Mouse (Mus musculus) olfactory bulb, adult 2 months (tissue): ENCODE data around the gene Stra6.

Experiments
- CTCF ChIP-seq: fragments of 200-500 bp; IDR thresholded peaks from 2 replicates; pipeline ENCODE4 v1.5.1; 2012; ENCODE audit warnings: low read depth, mild to moderate bottlenecking, low read length, moderate library complexity; ENCODE audit not compliant: insufficient read depth
- POLR2A ChIP-seq: fragments of 200-500 bp; IDR thresholded peaks from 2 replicates; pipeline ENCODE4 v1.6.1; 2012; ENCODE audit warnings: mild to moderate bottlenecking, low read depth, low read length, moderate library complexity; ENCODE audit not compliant: insufficient read depth

DNA sequence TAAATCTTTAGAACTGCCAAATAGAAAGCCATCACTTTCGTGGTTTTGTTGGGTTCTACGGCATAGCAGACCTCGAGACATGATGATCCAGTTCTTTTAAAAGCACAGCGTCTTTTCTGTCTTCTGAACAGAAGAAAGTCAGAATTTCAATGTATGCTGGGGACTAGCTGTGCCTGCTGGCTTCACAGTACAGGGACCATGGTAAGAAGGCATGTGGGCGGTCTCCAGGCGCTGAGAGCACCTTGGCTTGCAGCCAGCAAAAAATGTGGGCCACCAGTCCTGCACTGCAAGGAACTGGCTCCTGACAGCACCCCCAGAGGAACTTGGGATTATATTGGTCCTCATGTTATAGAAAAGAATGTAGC is 3.1 kb downstream of the Stra6 start:
- TF ChIP-seq POLR2A: no peak
- no peak for TF ChIP-seq CTCF
